In genomic region chr3:127894981-127895779, GRCm38 (mm10) we compare ENCODE assay signal across 8 mouse cellular contexts. TPM values are rescaled to one million over a fixed set of nuclear protein-coding genes. Genes with fewer than 3 reads are reported as not detected.
A peak's percentile ranks its signal among the peaks of the same experiment; 100 is the strongest.
DNase-seq lines count a peak whose midpoint lies in the region; ATAC-seq and TF ChIP-seq lines count a peak whose summit lies in the region.

No protein-coding gene starts in this region.

- H3K27me3 ChIP-seq in kidney, postnatal 0 days (ENCODE audit: insufficient read depth, low read length) = no peaks in the 10 kb centered on the region
- peaks cover 3% of the 10 kb centered on the region; the same call in 1 of the 2 replicates for H3K27me3 ChIP-seq in embryonic facial prominence, embryonic 12.5 days
- peaks cover 4% of the 10 kb centered on the region; the same call in 1 of the 2 replicates for H3K27me3 ChIP-seq in limb, embryonic 11.5 days (ENCODE audit: control insufficient read depth, insufficient read depth, low read length)
- H3K27me3 ChIP-seq in myocyte (ENCODE audit: control insufficient read depth, insufficient read depth, insufficient read length) = no peaks in the 10 kb centered on the region

- no peaks in the 10 kb centered on the region for H3K79me2 ChIP-seq in myocyte (ENCODE audit: control insufficient read depth, insufficient read depth)

- TF ChIP-seq POLR2A in myocyte (IDR thresholded peaks at IDR 0.05; ENCODE audit: insufficient read length, low read depth) = no peak

- peak overlapping the region; percentile 76 for H3K4me3 ChIP-seq in kidney, postnatal 0 days (replicated peaks; ENCODE audit: low read depth, low read length)
- H3K4me3 ChIP-seq in embryonic facial prominence, embryonic 12.5 days = peak overlapping the region; percentile 73
- peak overlapping the region; percentile 56 for H3K4me3 ChIP-seq in limb, embryonic 11.5 days (ENCODE audit: low read depth, low read length)
- H3K4me3 ChIP-seq in myocyte = peak overlapping the region; percentile 7

- 40% methylated on average over 7 of the region's 7 CpGs for WGBS in kidney, postnatal 0 days
- WGBS in embryonic facial prominence, embryonic 12.5 days = 44% methylated on average over 7 of the region's 7 CpGs
- WGBS in limb, embryonic 11.5 days = 46% methylated on average over 7 of the region's 7 CpGs

- H3K9me3 ChIP-seq in kidney, postnatal 0 days (replicated peaks; ENCODE audit: low read length) = no peaks in the 10 kb centered on the region
- H3K9me3 ChIP-seq in embryonic facial prominence, embryonic 12.5 days = no peaks in the 10 kb centered on the region
- no peaks in the 10 kb centered on the region for H3K9me3 ChIP-seq in limb, embryonic 11.5 days (ENCODE audit: control insufficient read depth, low read length)

- H3K36me3 ChIP-seq in kidney, postnatal 0 days (ENCODE audit: insufficient read depth, low read length) = no peaks in the 10 kb centered on the region
- no peaks in the 10 kb centered on the region for H3K36me3 ChIP-seq in embryonic facial prominence, embryonic 12.5 days
- no peaks in the 10 kb centered on the region for H3K36me3 ChIP-seq in limb, embryonic 11.5 days (ENCODE audit: control insufficient read depth, insufficient read depth, low read length)
- no peaks in the 10 kb centered on the region for H3K36me3 ChIP-seq in myocyte (ENCODE audit: control insufficient read depth, insufficient read depth)

- no peaks in the 10 kb centered on the region for H3K4me1 ChIP-seq in kidney, postnatal 0 days (replicated peaks; ENCODE audit: insufficient read depth, low read length)
- no peaks in the 10 kb centered on the region for H3K4me1 ChIP-seq in embryonic facial prominence, embryonic 12.5 days
- H3K4me1 ChIP-seq in limb, embryonic 11.5 days (ENCODE audit: control insufficient read depth, insufficient read depth, low read length) = no peaks in the 10 kb centered on the region

- peak overlapping the region; percentile 71 for H3K4me2 ChIP-seq in kidney, postnatal 0 days (ENCODE audit: low read length)
- peak overlapping the region; percentile 79 for H3K4me2 ChIP-seq in embryonic facial prominence, embryonic 12.5 days (replicated peaks)
- H3K4me2 ChIP-seq in limb, embryonic 11.5 days (ENCODE audit: low read depth, severe bottlenecking) = peak overlapping the region; percentile 82
- H3K4me2 ChIP-seq in myocyte (ENCODE audit: low read depth) = peak overlapping the region; percentile 80

- peak overlapping the region; percentile 73; the same call in 1 of the 2 replicates for H3K9ac ChIP-seq in kidney, postnatal 0 days (ENCODE audit: low read depth, low read length)
- peak overlapping the region; percentile 69 for H3K9ac ChIP-seq in embryonic facial prominence, embryonic 12.5 days
- peak overlapping the region; percentile 58 for H3K9ac ChIP-seq in limb, embryonic 11.5 days (ENCODE audit: low read length)

- H3ac ChIP-seq in myocyte (ENCODE audit: control insufficient read depth, insufficient read length) = no peak overlapping the region

- ATAC-seq in kidney, postnatal 0 days (replicated peaks; ENCODE audit: low FRiP score, low read depth) = no peak
- no peak for ATAC-seq in embryonic facial prominence, embryonic 12.5 days (ENCODE audit: insufficient number of reproducible peaks, insufficient read depth, low FRiP score, low TSS enrichment)
- ATAC-seq in limb, embryonic 11.5 days (ENCODE audit: insufficient number of reproducible peaks, low FRiP score, low TSS enrichment, low read depth) = no peak

- peak overlapping the region; percentile 64; the same call in 1 of the 2 replicates for H3K27ac ChIP-seq in kidney, postnatal 0 days
- H3K27ac ChIP-seq in embryonic facial prominence, embryonic 12.5 days = no peak overlapping the region
- no peak overlapping the region for H3K27ac ChIP-seq in limb, embryonic 11.5 days (replicated peaks; ENCODE audit: low read depth, low read length)

- no peak for DNase-seq in kidney, postnatal 0 days (ENCODE audit: low spot score)
- no peak for DNase-seq in kidney, postnatal 14 days
- no peak for DNase-seq in limb, embryonic 11.5 days (ENCODE audit: low spot score)
- DNase-seq in layer of hippocampus, adult 9-11 months = no peak
- no peak for DNase-seq in spleen, postnatal 14 days (ENCODE audit: low spot score in 2 of 2)
- DNase-seq in kidney, adult 18-20 months = no peak

- TF ChIP-seq CTCF in kidney, postnatal 0 days (IDR thresholded peaks at IDR 0.05; ENCODE audit: low read depth) = no peak

TF ChIP-seq in myocyte, 11 proteins besides CTCF, POLR2A, EP300 and RAD21:
- TF ChIP-seq TCF3 (IDR thresholded peaks at IDR 0.05; ENCODE audit: insufficient read length, low read depth) (no peak), CEBPB (IDR thresholded peaks at IDR 0.05; ENCODE audit: insufficient read depth, poor library complexity, severe bottlenecking) (no peak), MYOG (IDR thresholded peaks at IDR 0.05; ENCODE audit: control insufficient read depth in 1 of 3, insufficient read depth in 1 of 3, insufficient read length in 2 of 3, low read depth in 2 of 3) (no peak), REST (IDR thresholded peaks at IDR 0.05; ENCODE audit: insufficient read depth, insufficient read length) (no peak), E2F4 (IDR thresholded peaks at IDR 0.05; ENCODE audit: insufficient read depth) (no peak), TCF12 (IDR thresholded peaks at IDR 0.05; ENCODE audit: insufficient read depth, poor library complexity, severe bottlenecking) (no peak), MYOD1 (IDR thresholded peaks at IDR 0.05; ENCODE audit: control insufficient read depth in 1 of 3, insufficient read length in 2 of 3, low read depth in 2 of 3) (no peak), POLR2AphosphoS2 (IDR thresholded peaks at IDR 0.05; ENCODE audit: insufficient read length, low read depth) (no peak), SRF (IDR thresholded peaks at IDR 0.05; ENCODE audit: control insufficient read depth, insufficient read length, low read depth) (no peak), USF1 (IDR thresholded peaks at IDR 0.05; ENCODE audit: low read depth) (no peak), MAX (IDR thresholded peaks at IDR 0.05; ENCODE audit: low read depth) (no peak)
TF ChIP-seq in myocyte: peak in this region for 0.

RNA-seq across cellular contexts. Expression of gene Fam241a, which starts 0.9 kb away (rescaled TPM):
- polyA plus RNA-seq in kidney, postnatal 0 days (2015; fragmentation: Nextera tagmentation; extraction: Ambion mirVana) = 14.1 and 16.6 TPM in 2 replicates
- 5.9 and 7.0 TPM in 2 replicates for polyA plus RNA-seq in embryonic facial prominence, embryonic 12.5 days (2016; fragmentation: Nextera tagmentation; extraction: Ambion mirVana)
- polyA plus RNA-seq in limb, embryonic 11.5 days (2014; fragmentation: Nextera tagmentation; extraction: Ambion mirVana) = 1.6 and 2.1 TPM in 2 replicates
- 3.6 TPM for polyA plus RNA-seq in myocyte (2012; fragmentation: generic; extraction: Trizol)

RNA-seq across cellular contexts. Expression of gene Ap1ar, which starts 57.9 kb away (rescaled TPM):
- polyA plus RNA-seq in kidney, postnatal 0 days (2015; fragmentation: Nextera tagmentation; extraction: Ambion mirVana) = 39.6 and 40.2 TPM in 2 replicates
- polyA plus RNA-seq in embryonic facial prominence, embryonic 12.5 days (2016; fragmentation: Nextera tagmentation; extraction: Ambion mirVana) = 72.2 and 73.9 TPM in 2 replicates
- polyA plus RNA-seq in limb, embryonic 11.5 days (2014; fragmentation: Nextera tagmentation; extraction: Ambion mirVana) = 63.8 and 73.1 TPM in 2 replicates
- 8.3 TPM for polyA plus RNA-seq in myocyte (2012; fragmentation: generic; extraction: Trizol)

Comparison
In these comparisons a context has a peak if more than half of its experiments do, and no peak if none do; other contexts are left out.
1. H3K4me3 ChIP-seq: peak in every context shown above with its lines; median percentile 76 in kidney, postnatal 0 days; 73 in embryonic facial prominence, embryonic 12.5 days; 56 in limb, embryonic 11.5 days; 7 in myocyte.